Mouse (Mus musculus) liver, adult 2 months (tissue): ENCODE measurements around the gene Madcam1. TPM values are rescaled to one million over a fixed set of nuclear protein-coding genes. Genes with fewer than 3 reads are reported as not detected.
A peak's percentile ranks its signal among the peaks of the same experiment; 100 is the strongest.

Experiments
- DNase-seq: peaks from one replicate; pipeline ENCODE4 v3.0.0-alpha.2; 2011; ENCODE audit warnings: low read depth, low spot score; ENCODE audit errors: extremely low read depth
- H3K27ac ChIP-seq: fragments of 200-500 bp; replicated peaks from 2 replicates; pipeline ENCODE4 v1.5.1; 2012; ENCODE audit warnings: low read depth, mild to moderate bottlenecking, control low read depth, inconsistent platforms, low read length; ENCODE audit not compliant: insufficient read depth
- H3K27me3 ChIP-seq: fragments of 200-500 bp; 2 replicates; pipeline ENCODE4 v1.6.1; 2012; ENCODE audit warnings: mild to moderate bottlenecking, moderate library complexity, low read length, inconsistent platforms; ENCODE audit not compliant: control insufficient read depth, insufficient read depth
- H3K36me3 ChIP-seq: fragments of 200-500 bp; 2 replicates; pipeline ENCODE4 v1.6.1; 2012; ENCODE audit warnings: low read length, inconsistent platforms; ENCODE audit not compliant: control insufficient read depth, insufficient read depth
- H3K4me1 ChIP-seq: fragments of 200-500 bp; 2 replicates; pipeline ENCODE4 v1.6.1; 2011; ENCODE audit warnings: low read length; ENCODE audit not compliant: control insufficient read depth, insufficient read depth
- H3K4me3 ChIP-seq: fragments of 200-500 bp; 2 replicates; pipeline ENCODE4 v1.5.1; 2011; ENCODE audit warnings: low read depth, mild to moderate bottlenecking, control low read depth, low read length, moderate library complexity; ENCODE audit not compliant: insufficient read depth
- H3K79me2 ChIP-seq: fragments of 200-500 bp; 2 replicates; pipeline ENCODE4 v1.6.1; 2012; ENCODE audit warnings: inconsistent platforms, mild to moderate bottlenecking, low read length, moderate library complexity; ENCODE audit not compliant: control insufficient read depth, insufficient read depth
- H3K9ac ChIP-seq: fragments of 200-500 bp; 2 replicates; pipeline ENCODE4 v1.6.1; 2012; ENCODE audit warnings: low read depth, mild to moderate bottlenecking, control low read depth, inconsistent platforms, low read length
- CTCF ChIP-seq: fragments of 200-500 bp; IDR thresholded peaks from 2 replicates; pipeline ENCODE4 v1.5.1; 2011; ENCODE audit warnings: low read depth, low read length, control low read depth
- POLR2A ChIP-seq: fragments of 200-500 bp; IDR thresholded peaks from 2 replicates; pipeline ENCODE4 v1.6.1; 2011; ENCODE audit warnings: low read length, control low read depth; ENCODE audit not compliant: insufficient read depth; ENCODE audit errors: extremely low read depth
- WGBS: fragments of 180-500 bp; shearing (Covaris S2); methylation state at CpG from one replicate; pipeline ENCODE4 v1.1.7; 2018; 5-methylcytosine and 5-hydroxymethylcytosine counted together
- polyA plus RNA-seq: library from polyadenylated mRNA; depleted of rRNA; stranded (reverse); fragments of >200 nt; gene quantifications from 2 replicates; pipeline ENCODE4 v1.2.3, GENCODE M21; 2012; rRNA removed
- total RNA-seq: library from RNA; depleted of rRNA; stranded (reverse); fragments of >200 nt; gene quantifications from 2 replicates; pipeline ENCODE4 v1.2.3, GENCODE M21; 2014; rRNA removed

Madcam1 gene
- total RNA-seq (0.60 TPM in 1 of 2 replicates, not detected in the other), polyA plus RNA-seq (not detected in 2 replicates)

- no peaks in the 10 kb centered on the region for H3K27me3 ChIP-seq
- WGBS, result 23% methylated on average over 13 of the region's 13 CpGs
- H3K4me1 ChIP-seq, result no peaks in the 10 kb centered on the region
- DNase-seq, result no peak
- H3K9ac ChIP-seq, result no peak within 1 kb of the TSS
- peak; percentile 92 for TF ChIP-seq CTCF
- TF ChIP-seq POLR2A, result no peak
- H3K36me3 ChIP-seq, result no peaks in the 10 kb centered on the region
- H3K79me2 ChIP-seq, result no peaks in the 10 kb centered on the region
- H3K4me3 ChIP-seq, result no peak within 1 kb of the TSS
- no peak within 1 kb of the TSS for H3K27ac ChIP-seq
These were observed at the start of gene Madcam1 for GRCm38 (mm10) chr10:79664131-79664665. Gene Madcam1, plus strand, starts transcription at chr10:79664559.

DNA sequence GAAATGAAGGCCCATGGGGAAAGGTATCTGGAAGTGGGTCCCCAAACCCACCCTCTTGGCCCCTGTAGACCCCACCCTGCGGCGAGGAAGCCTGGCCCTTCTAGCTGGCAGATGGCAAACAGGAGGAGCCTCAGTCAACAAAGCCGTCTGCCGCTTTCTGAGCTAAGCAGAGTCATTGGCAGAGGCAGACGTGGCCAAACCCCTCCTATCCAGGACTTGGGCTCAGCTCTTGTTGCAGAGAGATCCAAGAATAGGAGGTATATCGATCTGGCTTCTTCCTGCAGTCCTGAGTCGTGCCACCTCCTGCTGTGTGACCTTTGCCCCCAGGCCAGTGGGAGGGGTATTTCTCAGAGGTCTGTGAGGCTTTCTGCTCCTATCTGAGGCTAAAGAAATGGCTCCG lies 48.5 kb upstream of the Madcam1 start:
- TF ChIP-seq CTCF (no peak), POLR2A (no peak)
- Histone ChIP-seq H3K36me3 (no peaks in the 10 kb centered on the region), H3K27me3 (peaks cover 7% of the 10 kb centered on the region; the same call in 1 of the 2 replicates), H3K27ac (no peak overlapping the region), H3K4me1 (no peaks in the 10 kb centered on the region), H3K4me3 (no peak overlapping the region), H3K79me2 (no peaks in the 10 kb centered on the region), H3K9ac (no peak overlapping the region)
- DNase-seq, result peak; percentile 46
- 11% methylated on average over 8 of the region's 8 CpGs for WGBS

DNA sequence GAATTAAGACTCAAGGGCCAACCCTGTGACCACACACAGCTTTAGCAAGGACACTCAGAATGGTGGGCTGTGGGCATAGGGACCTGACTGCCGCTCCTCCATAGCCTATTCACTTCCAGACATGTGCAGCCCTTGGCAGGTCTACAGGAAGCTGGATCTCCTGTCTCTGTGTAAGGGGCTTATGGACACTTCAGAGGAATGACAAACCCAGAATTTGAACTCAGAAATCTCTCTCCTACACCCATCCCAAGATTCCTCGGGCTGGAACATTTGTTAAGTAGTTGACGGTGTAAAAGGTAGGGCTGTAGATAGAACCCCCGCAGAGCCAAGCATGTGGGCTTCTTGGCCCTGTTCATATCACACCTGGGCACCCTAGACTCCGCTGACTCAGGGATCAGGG lies 48.0 kb upstream of the Madcam1 start:
- Histone ChIP-seq H3K9ac (no peak overlapping the region), H3K4me1 (no peaks in the 10 kb centered on the region), H3K4me3 (no peak overlapping the region), H3K36me3 (no peaks in the 10 kb centered on the region), H3K79me2 (no peaks in the 10 kb centered on the region), H3K27ac (no peak overlapping the region), H3K27me3 (peaks cover 7% of the 10 kb centered on the region; the same call in 1 of the 2 replicates)
- 93% methylated on average over 5 of the region's 5 CpGs for WGBS
- no peak for DNase-seq
- no peak for TF ChIP-seq POLR2A

DNA sequence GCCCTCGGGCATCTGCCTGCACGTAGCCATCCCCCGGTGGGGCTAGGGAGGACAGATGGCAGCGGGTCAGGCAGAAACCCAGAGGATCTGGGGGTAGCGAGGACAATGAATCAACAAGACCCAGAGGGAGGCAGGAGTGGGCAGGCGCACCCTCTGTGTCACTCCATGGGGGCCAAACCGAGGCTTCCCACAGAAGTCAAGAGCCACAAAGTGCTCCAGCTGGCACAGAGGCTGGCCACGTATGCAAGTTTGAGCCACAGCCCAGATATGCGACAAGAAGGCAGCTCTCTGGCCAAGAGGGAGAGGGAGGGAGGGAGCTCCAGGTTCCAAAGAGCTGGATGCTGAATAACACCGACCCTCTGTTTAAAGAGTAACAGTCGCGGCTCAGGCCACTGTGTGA lies 40.4 kb upstream of the Madcam1 start:
- no peak overlapping the region for H3K27ac ChIP-seq
- no peak overlapping the region for H3K9ac ChIP-seq
- 73% methylated on average over 12 of the region's 12 CpGs for WGBS
- H3K27me3 ChIP-seq, result no peaks in the 10 kb centered on the region
- TF ChIP-seq POLR2A (no peak), CTCF (no peak)
- no peaks in the 10 kb centered on the region for H3K79me2 ChIP-seq
- no peak overlapping the region for H3K4me3 ChIP-seq
- no peaks in the 10 kb centered on the region for H3K36me3 ChIP-seq
- no peaks in the 10 kb centered on the region for H3K4me1 ChIP-seq
- DNase-seq, result no peak

GRCm38 (mm10) chr10:79625398-79625797 lies 39.0 kb upstream of the Madcam1 start:
- Histone ChIP-seq H3K36me3 (no peaks in the 10 kb centered on the region), H3K27me3 (no peaks in the 10 kb centered on the region), H3K27ac (no peak overlapping the region), H3K79me2 (no peaks in the 10 kb centered on the region), H3K9ac (no peak overlapping the region), H3K4me1 (no peaks in the 10 kb centered on the region), H3K4me3 (no peak overlapping the region)
- DNase-seq, result no peak
- no peak for TF ChIP-seq CTCF
- TF ChIP-seq POLR2A, result no peak
- 78% methylated on average over 9 of the region's 9 CpGs for WGBS

DNA sequence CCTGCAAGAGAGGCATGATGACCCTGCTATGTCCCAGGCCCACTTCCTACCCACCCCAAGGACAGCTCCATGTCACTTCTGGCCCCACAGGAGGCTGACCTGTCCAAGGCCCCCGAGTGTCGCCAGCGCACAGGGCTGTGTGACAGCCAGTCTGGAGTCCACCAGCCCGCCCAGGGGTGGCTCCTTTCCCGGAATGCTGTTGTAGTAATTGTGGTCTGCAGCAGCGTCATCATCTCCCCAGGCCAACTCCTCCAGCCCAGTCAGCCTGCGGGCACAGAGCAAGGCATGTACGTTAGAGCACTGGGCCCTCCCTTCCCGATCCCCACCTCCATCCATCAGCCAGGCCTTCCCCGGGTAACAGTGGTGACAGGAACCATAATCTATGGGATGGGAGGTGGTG lies 38.2 kb upstream of the Madcam1 start:
- TF ChIP-seq POLR2A, result no peak
- TF ChIP-seq CTCF, result no peak
- 81% methylated on average over 10 of the region's 10 CpGs for whole genome bisulfite sequencing

More for the DNA sequence above, 38.2 kb upstream of the Madcam1 start:
- Histone ChIP-seq H3K79me2 (no peaks in the 10 kb centered on the region), H3K4me3 (no peak overlapping the region), H3K9ac (no peak overlapping the region), H3K27me3 (no peaks in the 10 kb centered on the region), H3K36me3 (no peaks in the 10 kb centered on the region), H3K4me1 (no peaks in the 10 kb centered on the region), H3K27ac (no peak overlapping the region)
- DNase-seq, result no peak
